Mouse (Mus musculus) forebrain, postnatal 0 days (tissue): ENCODE data around the gene Gm21887. TPM values are rescaled to one million over a fixed set of nuclear protein-coding genes. Genes with fewer than 3 reads are reported as not detected.
A peak's percentile ranks its signal among the peaks of the same experiment; 100 is the strongest.
"Not testable (repeated sequence)": the region's sequence is repeated elsewhere in the genome, so short reads cannot be mapped to it uniquely, and the experiment has no call there.

Source experiments
- ATAC-seq: fragments of 200-750 bp; cut with Nextera tagmentation; 2 replicates; pipeline ENCODE4 v1.8.0; 2017; ENCODE audit warnings: mild to moderate bottlenecking, moderate library complexity
- DNase-seq: peaks from one replicate; pipeline ENCODE4 v3.0.0-alpha.2; 2015
- H3K27ac ChIP-seq: fragments of 300-500 bp; sonication (generic); 2 replicates; pipeline ENCODE4 v1.5.1; 2014; ENCODE audit warnings: low read depth, mild to moderate bottlenecking, antibody characterized with exemption, low read length, moderate library complexity, mixed read lengths
- H3K27me3 ChIP-seq: fragments of 300-500 bp; sonication (generic); 2 replicates; pipeline ENCODE4 v1.6.1; 2014; ENCODE audit warnings: mild to moderate bottlenecking, low read length, mixed read lengths; ENCODE audit not compliant: insufficient read depth
- H3K36me3 ChIP-seq: fragments of 300-500 bp; sonication (generic); 2 replicates; pipeline ENCODE4 v1.6.1; 2014; ENCODE audit warnings: mild to moderate bottlenecking, moderate library complexity; ENCODE audit not compliant: insufficient read depth
- H3K4me1 ChIP-seq: fragments of 300-500 bp; sonication (generic); 2 replicates; pipeline ENCODE4 v1.6.1; 2014; ENCODE audit warnings: antibody characterized with exemption; ENCODE audit not compliant: insufficient read depth
- H3K4me2 ChIP-seq: fragments of 300-500 bp; sonication (generic); 2 replicates; pipeline ENCODE4 v1.6.1; 2014; ENCODE audit warnings: low read depth, mild to moderate bottlenecking, moderate library complexity
- H3K4me3 ChIP-seq: fragments of 300-500 bp; sonication (generic); 2 replicates; pipeline ENCODE4 v1.5.1; 2014; ENCODE audit warnings: low read depth, low read length, mixed read lengths
- H3K9ac ChIP-seq: fragments of 300-500 bp; sonication (generic); 2 replicates; pipeline ENCODE4 v1.6.1; 2014; ENCODE audit warnings: mild to moderate bottlenecking
- H3K9me3 ChIP-seq: fragments of 300-500 bp; sonication (generic); 2 replicates; pipeline ENCODE4 v1.6.1; 2016; ENCODE audit warnings: low read length
- CTCF ChIP-seq: sonication (generic); IDR thresholded peaks from 2 replicates; pipeline ENCODE4 v1.5.1; 2016; ENCODE audit warnings: antibody characterized with exemption, control low read depth, low read depth
- WGBS: fragments of 180-500 bp; shearing (Covaris S2); extraction: QIAGEN DNeasy Blood & Tissue Kit; methylation state at CpG from one replicate; pipeline ENCODE4 v1.1.7; 2014; 5-methylcytosine and 5-hydroxymethylcytosine counted together
- polyA plus RNA-seq: library from polyadenylated mRNA; unstranded; fragments of >200 nt; fragmentation: Nextera tagmentation; extraction: Ambion mirVana; gene quantifications from 2 replicates; pipeline ENCODE4 v1.2.1, GENCODE M21; 2015
- total RNA-seq: library from RNA; depleted of rRNA; stranded (reverse); fragments of >200 nt; gene quantifications from 2 replicates; pipeline ENCODE4 v1.2.3, GENCODE M21; 2014; rRNA removed

Gene Gm21887
- total RNA-seq (12.1 and 39.7 TPM in 2 replicates), polyA plus RNA-seq (156 and 231 TPM in 2 replicates)

DNA sequence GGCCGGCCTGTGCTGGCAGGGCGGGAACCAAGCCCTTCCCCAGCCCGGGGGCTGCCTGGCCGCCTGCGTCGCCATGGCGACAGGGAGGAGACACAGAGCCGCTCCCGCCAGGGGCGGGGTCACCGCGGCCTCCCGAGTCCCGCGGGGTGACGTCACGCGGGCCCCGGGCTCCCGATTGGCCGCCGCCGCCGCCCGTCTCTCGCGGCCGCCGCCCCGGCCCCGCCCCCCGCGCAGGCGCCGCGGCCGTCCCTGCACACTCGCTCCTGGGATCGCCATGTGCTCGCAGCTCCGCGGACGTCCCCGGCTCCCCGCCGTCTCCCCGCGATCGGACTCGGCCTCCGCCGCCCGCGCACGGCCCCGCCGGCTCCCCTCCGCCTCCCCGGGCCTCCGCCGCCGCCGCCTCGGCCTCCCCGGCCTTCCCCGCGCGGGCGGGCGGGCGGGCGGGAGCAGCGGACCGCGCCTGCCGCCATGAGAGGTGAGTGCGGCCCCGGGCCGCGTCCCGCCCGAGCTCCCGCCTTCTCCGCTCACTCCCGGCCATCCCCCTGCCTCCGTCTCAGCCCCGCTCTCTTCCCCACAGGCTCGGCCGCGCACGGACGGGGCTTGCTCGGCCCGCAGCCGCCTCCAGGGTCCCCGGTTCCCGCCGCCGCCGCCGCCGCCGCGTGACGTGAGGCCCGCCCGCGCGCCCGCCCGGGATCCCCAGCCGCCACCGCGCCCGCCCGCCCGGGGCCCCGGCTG, at the start of gene Gm21887:
Gene Gm21887 (plus strand): TSS at position 644 of the 735 bp plus-strand sequence.
- H3K4me2 ChIP-seq: peak within 1 kb of the TSS; percentile 38
- H3K4me3 ChIP-seq: peak within 1 kb of the TSS; percentile 57
- ATAC-seq: peak; percentile 84
- not testable (repeated sequence) for H3K4me1 ChIP-seq, H3K36me3 ChIP-seq, H3K27me3 ChIP-seq
- H3K27ac ChIP-seq: peak within 1 kb of the TSS; percentile 90
- 67% methylated on average over 110 of the region's 118 CpGs for WGBS
- H3K9me3 ChIP-seq: peaks cover 20% of the 10 kb centered on the region
- DNase-seq: peak; percentile 96
- H3K9ac ChIP-seq: peak within 1 kb of the TSS; percentile 77

DNA sequence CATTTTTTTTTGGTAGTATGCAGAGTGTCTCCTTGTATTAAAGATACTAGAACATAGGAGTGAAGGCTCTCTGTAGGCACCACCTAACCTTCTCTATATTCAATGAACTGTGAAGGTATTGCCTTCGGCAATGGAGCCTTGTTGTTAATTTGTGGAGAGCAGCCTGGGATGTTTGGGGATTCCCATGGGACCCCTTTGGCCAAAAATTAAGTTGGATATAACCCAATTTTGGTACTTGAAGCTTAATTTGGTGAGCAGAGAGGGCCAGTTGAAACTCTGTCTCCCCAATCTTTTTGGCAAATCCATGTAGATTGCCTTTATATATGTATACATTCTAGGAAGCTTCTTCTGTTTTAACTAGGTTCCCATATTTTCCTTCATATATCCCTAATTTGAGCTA, 40.1 kb upstream of the Gm21887 start:
- 93% methylated on average over 1 of the region's 1 CpGs for WGBS
- no peak for DNase-seq
- no peaks in the 10 kb centered on the region for H3K4me1 ChIP-seq

GRCm38 (mm10) chrX:169969765-169970164, 39.7 kb upstream of the Gm21887 start:
- H3K4me3 ChIP-seq, H3K4me2 ChIP-seq, H3K36me3 ChIP-seq, DNase-seq, ATAC-seq, H3K9me3 ChIP-seq, H3K9ac ChIP-seq, H3K27me3 ChIP-seq, H3K4me1 ChIP-seq, H3K27ac ChIP-seq: not testable (repeated sequence)
- 89% methylated on average over 3 of the region's 3 CpGs for WGBS

More for the DNA sequence above, 40.1 kb upstream of the Gm21887 start:
- H3K27ac ChIP-seq: no peak overlapping the region
- no peaks in the 10 kb centered on the region for H3K36me3 ChIP-seq
- no peaks in the 10 kb centered on the region for H3K9me3 ChIP-seq
- TF ChIP-seq CTCF: no peak
- no peak overlapping the region for H3K9ac ChIP-seq
- no peak for ATAC-seq
- H3K4me2 ChIP-seq: no peak overlapping the region
- no peaks in the 10 kb centered on the region for H3K27me3 ChIP-seq
- no peak overlapping the region for H3K4me3 ChIP-seq

DNA sequence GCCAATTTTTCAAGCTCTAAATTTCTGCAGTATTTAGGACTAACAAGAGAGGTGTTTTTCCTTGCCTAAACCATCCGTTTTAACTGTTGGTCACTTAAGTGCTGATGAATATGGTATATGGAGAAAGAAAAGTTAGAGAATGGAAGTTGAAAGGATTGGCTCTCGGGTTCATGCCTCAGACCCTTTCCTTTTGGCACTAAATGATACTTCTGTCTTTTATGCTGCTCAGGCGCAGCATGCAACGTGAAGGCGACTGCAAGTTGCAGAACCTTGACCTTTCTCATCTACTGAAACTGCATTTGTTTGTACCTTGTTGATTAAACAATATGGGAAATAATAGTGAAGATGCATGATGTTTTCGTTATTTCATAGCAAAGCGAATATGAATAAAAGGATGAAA, 38.9 kb upstream of the Gm21887 start:
- not testable (repeated sequence) for H3K4me1 ChIP-seq, H3K27ac ChIP-seq, H3K27me3 ChIP-seq, H3K4me2 ChIP-seq, H3K9me3 ChIP-seq, H3K36me3 ChIP-seq, DNase-seq, H3K9ac ChIP-seq, ATAC-seq, H3K4me3 ChIP-seq
- 85% methylated on average over 7 of the region's 7 CpGs for WGBS

DNA sequence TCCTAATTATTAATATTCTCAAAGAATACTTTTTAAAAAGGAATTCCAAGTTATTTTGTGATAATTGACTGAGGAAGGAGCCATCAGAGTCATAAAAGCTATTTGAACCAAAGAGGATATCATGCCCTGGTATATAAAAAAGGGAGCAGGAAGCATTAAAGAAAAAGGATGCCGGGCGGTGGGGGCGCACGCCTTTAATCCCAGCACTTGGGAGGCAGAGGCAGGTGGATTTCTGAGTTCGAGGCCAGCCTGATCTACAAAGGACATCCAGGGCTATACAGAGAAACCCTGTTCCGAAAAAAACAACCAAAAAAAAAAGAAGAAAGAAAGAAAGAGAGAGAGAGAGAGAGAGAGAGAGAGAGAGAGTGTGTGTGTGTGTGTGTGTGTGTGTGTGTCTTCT, 37.9 kb upstream of the Gm21887 start:
- not testable (repeated sequence) for H3K9ac ChIP-seq, DNase-seq, H3K4me1 ChIP-seq, H3K4me3 ChIP-seq, H3K9me3 ChIP-seq, ATAC-seq, H3K27me3 ChIP-seq, H3K36me3 ChIP-seq, H3K4me2 ChIP-seq, H3K27ac ChIP-seq
- 88% methylated on average over 6 of the region's 6 CpGs for WGBS

GRCm38 (mm10) chrX:169972131-169972530, 37.3 kb upstream of the Gm21887 start:
- H3K4me1 ChIP-seq, DNase-seq, H3K36me3 ChIP-seq, H3K9me3 ChIP-seq, ATAC-seq, H3K4me3 ChIP-seq, H3K27me3 ChIP-seq, H3K27ac ChIP-seq, H3K4me2 ChIP-seq, H3K9ac ChIP-seq: not testable (repeated sequence)
- 77% methylated on average over 2 of the region's 2 CpGs for WGBS

- not testable (repeated sequence) for H3K9me3 ChIP-seq, H3K36me3 ChIP-seq, H3K27me3 ChIP-seq, H3K27ac ChIP-seq, ATAC-seq, H3K4me1 ChIP-seq, H3K9ac ChIP-seq, H3K4me2 ChIP-seq, H3K4me3 ChIP-seq
- peak; percentile 18 for DNase-seq
- WGBS: 70% methylated on average over 6 of the region's 6 CpGs
Measured at GRCm38 (mm10) chrX:169972791-169973494, 36.5 kb upstream of the Gm21887 start.

- not testable (repeated sequence) for H3K4me2 ChIP-seq, H3K27ac ChIP-seq, H3K9ac ChIP-seq, H3K4me3 ChIP-seq, ATAC-seq, H3K9me3 ChIP-seq, H3K27me3 ChIP-seq, H3K4me1 ChIP-seq, H3K36me3 ChIP-seq, DNase-seq
- WGBS: 66% methylated on average over 3 of the region's 3 CpGs
Measured at GRCm38 (mm10) chrX:169973806-169974205, 35.7 kb upstream of the Gm21887 start.

- H3K4me2 ChIP-seq, H3K9me3 ChIP-seq, ATAC-seq, DNase-seq, H3K9ac ChIP-seq, H3K36me3 ChIP-seq, H3K4me1 ChIP-seq, H3K27me3 ChIP-seq, H3K4me3 ChIP-seq, H3K27ac ChIP-seq: not testable (repeated sequence)
- WGBS: 61% methylated on average over 4 of the region's 4 CpGs
Measured at GRCm38 (mm10) chrX:169974456-169974855, 35.0 kb upstream of the Gm21887 start.

DNA sequence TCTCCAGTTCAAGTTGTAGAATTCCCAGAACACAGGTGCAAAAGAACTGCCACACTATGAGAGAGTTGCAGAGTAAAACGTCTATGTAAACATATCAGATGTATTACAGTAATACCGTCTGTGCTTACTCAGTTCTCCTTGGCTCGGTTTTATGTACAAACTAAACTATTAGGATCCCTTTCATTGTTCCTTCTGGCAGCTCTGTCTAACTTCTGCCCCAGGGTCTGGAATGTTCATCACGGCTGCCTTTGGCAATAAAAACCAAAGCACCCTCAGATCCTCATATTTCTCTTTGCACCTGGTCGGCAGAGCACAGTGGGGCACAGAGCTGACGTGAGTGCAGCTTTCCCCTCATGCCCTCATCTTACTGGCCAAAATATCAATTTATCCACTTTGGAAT, 34.5 kb upstream of the Gm21887 start:
- 57% methylated on average over 6 of the region's 6 CpGs for WGBS
- not testable (repeated sequence) for H3K4me2 ChIP-seq, H3K36me3 ChIP-seq, H3K27me3 ChIP-seq, H3K27ac ChIP-seq, H3K9ac ChIP-seq, H3K4me1 ChIP-seq, ATAC-seq, H3K9me3 ChIP-seq, H3K4me3 ChIP-seq
- peak; percentile 7 for DNase-seq
